Mouse (Mus musculus) testis, adult 2 months (tissue): ENCODE measurements around the gene Olfr639.
"Not testable (repeated sequence)": the region's sequence is repeated elsewhere in the genome, so short reads cannot be mapped to it uniquely, and the experiment has no call there.

ENCODE experiments used
- CTCF ChIP-seq: fragments of 200-500 bp; IDR thresholded peaks from 2 replicates; pipeline ENCODE4 v1.5.1; 2012; ENCODE audit warnings: low read depth, mild to moderate bottlenecking, inconsistent platforms, low read length, moderate library complexity; ENCODE audit not compliant: control insufficient read depth, insufficient read depth, insufficient replicate concordance
- POLR2A ChIP-seq: fragments of 200-500 bp; IDR thresholded peaks from 2 replicates; pipeline ENCODE4 v1.6.1; 2012; ENCODE audit warnings: low read depth, mild to moderate bottlenecking, inconsistent platforms, low read length, moderate library complexity; ENCODE audit not compliant: control insufficient read depth

- not testable (repeated sequence) for TF ChIP-seq POLR2A, CTCF
Measured at GRCm38 (mm10) chr7:103966873-103967272, 50.2 kb downstream of the Olfr639 start.
